Mouse (Mus musculus): ENCODE data around the gene Zfp598. TPM values are rescaled to one million over a fixed set of nuclear protein-coding genes. Genes with fewer than 3 reads are reported as not detected.

Zfp598 gene
- 10.0 and 11.2 TPM in 2 replicates for polyA plus RNA-seq (2015; fragmentation: Nextera tagmentation; extraction: Ambion mirVana)

GRCm38 (mm10) chr17:24669545-24670245 is at the start of gene Zfp598:
Gene Zfp598, plus strand, starts transcription at chr17:24669687.

GRCm38 (mm10) chr17:24632167-24632812 is 37.2 kb upstream of the Zfp598 start, which contains the start of the genes Tsc2 and Nthl1:
Gene Tsc2, minus strand, starts transcription at chr17:24632630.
Gene Nthl1, plus strand, starts transcription at chr17:24632680.

GRCm38 (mm10) chr17:24650070-24650616 is 19.3 kb upstream of the Zfp598 start, which contains the start of gene Slc9a3r2:
Gene Slc9a3r2, minus strand, starts transcription at chr17:24650327.

GRCm38 (mm10) chr17:24658017-24658758 is 11.3 kb upstream of the Zfp598 start, which contains the start of gene Npw:
Gene Npw, minus strand, starts transcription at chr17:24658457.

GRCm38 (mm10) chr17:24689251-24690081 is 20.0 kb downstream of the Zfp598 start, which contains the start of gene Syngr3:
Gene Syngr3, minus strand, starts transcription at chr17:24689955.

GRCm38 (mm10) chr17:24696011-24696697 is 26.7 kb downstream of the Zfp598 start, which contains the start of the genes Gfer and Noxo1:
Gene Gfer, minus strand, starts transcription at chr17:24696156.
Gene Noxo1, plus strand, starts transcription at chr17:24696234.

GRCm38 (mm10) chr17:24706982-24707800 is 37.7 kb downstream of the Zfp598 start, which contains the start of gene Tbl3:
Gene Tbl3, minus strand, starts transcription at chr17:24707660.

GRCm38 (mm10) chr17:24717943-24718342 is 48.5 kb downstream of the Zfp598 start, which contains the start of the genes Rnf151 and Rps2:
Gene Rnf151, minus strand, starts transcription at chr17:24718063.
Gene Rps2, plus strand, starts transcription at chr17:24718116.

GRCm38 (mm10) chr17:24724184-24724583 is 54.7 kb downstream of the Zfp598 start, which contains the start of gene Ndufb10:
Gene Ndufb10, minus strand, starts transcription at chr17:24724478.

GRCm38 (mm10) chr17:24727618-24728017 is 58.1 kb downstream of the Zfp598 start, which contains the start of gene Rpl3l:
Gene Rpl3l, plus strand, starts transcription at chr17:24727820.

Other genes with a start within 250 kb of the Zfp598 start
- 102 and 104 TPM in 2 replicates for gene Eci1, start 243.0 kb upstream of the Zfp598 start, polyA plus RNA-seq (2015; fragmentation: Nextera tagmentation; extraction: Ambion mirVana)
- 35.1 and 38.3 TPM in 2 replicates for gene Dnase1l2, start 226.6 kb upstream of the Zfp598 start, polyA plus RNA-seq (2015; fragmentation: Nextera tagmentation; extraction: Ambion mirVana)
- gene E4f1, start 199.4 kb upstream of the Zfp598 start, polyA plus RNA-seq (2015; fragmentation: Nextera tagmentation; extraction: Ambion mirVana): 17.7 and 19.5 TPM in 2 replicates
- 41.5 and 50.1 TPM in 2 replicates for gene Pgp, start 199.3 kb upstream of the Zfp598 start, polyA plus RNA-seq (2015; fragmentation: Nextera tagmentation; extraction: Ambion mirVana)
- gene Bricd5, start 195.8 kb upstream of the Zfp598 start, polyA plus RNA-seq (2015; fragmentation: Nextera tagmentation; extraction: Ambion mirVana): not detected in 2 replicates
- 11.2 and 13.5 TPM in 2 replicates for gene Mlst8, start 190.6 kb upstream of the Zfp598 start, polyA plus RNA-seq (2015; fragmentation: Nextera tagmentation; extraction: Ambion mirVana)
- 0.23 and 0.41 TPM in 2 replicates for gene Caskin1, start 181.1 kb upstream of the Zfp598 start, polyA plus RNA-seq (2015; fragmentation: Nextera tagmentation; extraction: Ambion mirVana)
- 50.4 and 54.8 TPM in 2 replicates for gene Traf7, start 141.7 kb upstream of the Zfp598 start, polyA plus RNA-seq (2015; fragmentation: Nextera tagmentation; extraction: Ambion mirVana)
- gene Rab26, start 135.5 kb upstream of the Zfp598 start, polyA plus RNA-seq (2015; fragmentation: Nextera tagmentation; extraction: Ambion mirVana): 2.2 and 2.6 TPM in 2 replicates
- 28.6 and 36.5 TPM in 2 replicates for gene Pkd1, start 119.9 kb upstream of the Zfp598 start, polyA plus RNA-seq (2015; fragmentation: Nextera tagmentation; extraction: Ambion mirVana)
- gene Tsc2, start 37.1 kb upstream of the Zfp598 start, polyA plus RNA-seq (2015; fragmentation: Nextera tagmentation; extraction: Ambion mirVana): 216 and 218 TPM in 2 replicates
- 9.8 and 11.3 TPM in 2 replicates for gene Nthl1, start 37.0 kb upstream of the Zfp598 start, polyA plus RNA-seq (2015; fragmentation: Nextera tagmentation; extraction: Ambion mirVana)
- gene Slc9a3r2, start 19.4 kb upstream of the Zfp598 start, polyA plus RNA-seq (2015; fragmentation: Nextera tagmentation; extraction: Ambion mirVana): 33.6 and 38.2 TPM in 2 replicates
- gene Npw, start 11.2 kb upstream of the Zfp598 start, polyA plus RNA-seq (2015; fragmentation: Nextera tagmentation; extraction: Ambion mirVana): not detected in 2 replicates
- 0.08 and 0.41 TPM in 2 replicates for gene Syngr3, start 20.3 kb downstream of the Zfp598 start, polyA plus RNA-seq (2015; fragmentation: Nextera tagmentation; extraction: Ambion mirVana)
- gene Gfer, start 26.5 kb downstream of the Zfp598 start, polyA plus RNA-seq (2015; fragmentation: Nextera tagmentation; extraction: Ambion mirVana): 28.0 and 29.7 TPM in 2 replicates
- gene Noxo1, start 26.5 kb downstream of the Zfp598 start, polyA plus RNA-seq (2015; fragmentation: Nextera tagmentation; extraction: Ambion mirVana): 1.4 and 2.0 TPM in 2 replicates
- 31.4 and 34.7 TPM in 2 replicates for gene Tbl3, start 38.0 kb downstream of the Zfp598 start, polyA plus RNA-seq (2015; fragmentation: Nextera tagmentation; extraction: Ambion mirVana)
- 0.24 TPM in 1 of 2 replicates, not detected in the other for gene Rnf151, start 48.4 kb downstream of the Zfp598 start, polyA plus RNA-seq (2015; fragmentation: Nextera tagmentation; extraction: Ambion mirVana)
- 1,136 and 1,298 TPM in 2 replicates for gene Rps2, start 48.4 kb downstream of the Zfp598 start, polyA plus RNA-seq (2015; fragmentation: Nextera tagmentation; extraction: Ambion mirVana)
- gene Ndufb10, start 54.8 kb downstream of the Zfp598 start, polyA plus RNA-seq (2015; fragmentation: Nextera tagmentation; extraction: Ambion mirVana): 218 and 232 TPM in 2 replicates
- 0.16 and 0.19 TPM in 2 replicates for gene Rpl3l, start 58.1 kb downstream of the Zfp598 start, polyA plus RNA-seq (2015; fragmentation: Nextera tagmentation; extraction: Ambion mirVana)
- 203 and 213 TPM in 2 replicates for gene Msrb1, start 67.0 kb downstream of the Zfp598 start, polyA plus RNA-seq (2015; fragmentation: Nextera tagmentation; extraction: Ambion mirVana)
- 0.25 and 0.64 TPM in 2 replicates for gene Hs3st6, start 83.3 kb downstream of the Zfp598 start, polyA plus RNA-seq (2015; fragmentation: Nextera tagmentation; extraction: Ambion mirVana)
- 0.10 TPM in 1 of 2 replicates, not detected in the other for gene Meiob, start 134.6 kb downstream of the Zfp598 start, polyA plus RNA-seq (2015; fragmentation: Nextera tagmentation; extraction: Ambion mirVana)
- gene Hagh, start 170.5 kb downstream of the Zfp598 start, polyA plus RNA-seq (2015; fragmentation: Nextera tagmentation; extraction: Ambion mirVana): 44.1 and 47.3 TPM in 2 replicates
- gene Fahd1, start 180.7 kb downstream of the Zfp598 start, polyA plus RNA-seq (2015; fragmentation: Nextera tagmentation; extraction: Ambion mirVana): 16.1 and 17.5 TPM in 2 replicates
- 0.07 TPM in 1 of 2 replicates, not detected in the other for gene Igfals, start 196.3 kb downstream of the Zfp598 start, polyA plus RNA-seq (2015; fragmentation: Nextera tagmentation; extraction: Ambion mirVana)
- 31.8 and 37.9 TPM in 2 replicates for gene Nubp2, start 216.7 kb downstream of the Zfp598 start, polyA plus RNA-seq (2015; fragmentation: Nextera tagmentation; extraction: Ambion mirVana)
- 27.7 and 30.1 TPM in 2 replicates for gene Spsb3, start 217.0 kb downstream of the Zfp598 start, polyA plus RNA-seq (2015; fragmentation: Nextera tagmentation; extraction: Ambion mirVana)
- gene Eme2, start 225.4 kb downstream of the Zfp598 start, polyA plus RNA-seq (2015; fragmentation: Nextera tagmentation; extraction: Ambion mirVana): 18.3 and 18.8 TPM in 2 replicates
- gene Mrps34, start 225.4 kb downstream of the Zfp598 start, polyA plus RNA-seq (2015; fragmentation: Nextera tagmentation; extraction: Ambion mirVana): 83.6 and 88.7 TPM in 2 replicates
- 35.4 and 36.2 TPM in 2 replicates for gene Nme3, start 226.8 kb downstream of the Zfp598 start, polyA plus RNA-seq (2015; fragmentation: Nextera tagmentation; extraction: Ambion mirVana)

Measured in urinary bladder, postnatal 0 days (tissue).